Mouse (Mus musculus): ENCODE results near the gene Alox5ap. TPM values are rescaled to one million over a fixed set of nuclear protein-coding genes. Genes with fewer than 3 reads are reported as not detected.

The Alox5ap gene
- 10 to 100 TPM in 1 of 2 experiments, 1 to 10 TPM in 1; 7.3 to 10.5 TPM for total RNA-seq (2021)
- long read RNA-seq, experiment 1, partial matches to known transcripts, result 0 of 4 reads
- long read RNA-seq, experiment 1, other reads (novel, unspliced or antisense), result 0 of 4 reads
- long read RNA-seq, experiment 2, transcript Alox5ap-201 (5 exons, 1,251 nt), result major isoform, 6 of 7 reads
- long read RNA-seq, experiment 2, partial matches to known transcripts, result 0 of 7 reads
- long read RNA-seq, experiment 2, other reads (novel, unspliced or antisense), result 1 of 7 reads

DNA sequence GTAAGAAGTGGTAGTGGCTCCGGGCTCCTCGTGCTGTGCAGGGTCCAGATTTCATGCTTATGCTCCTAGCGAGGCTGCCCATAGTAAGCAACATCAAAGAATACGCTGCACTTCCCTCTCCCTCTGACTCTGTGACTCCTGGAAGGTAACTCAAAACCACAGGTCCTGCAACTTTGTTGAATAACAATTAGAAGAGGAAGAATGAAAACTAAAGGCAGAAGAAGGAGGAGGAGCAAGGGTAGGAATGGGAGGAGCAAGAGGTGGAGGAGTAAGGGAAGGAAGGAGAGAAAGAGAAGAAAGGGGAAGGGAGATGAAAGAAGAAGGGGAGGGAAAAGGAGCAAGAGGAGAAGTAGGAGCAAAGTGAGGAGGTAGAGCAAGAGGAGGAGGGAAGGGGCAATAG is at the start of gene Alox5ap:
Alox5ap (plus strand) TSS at position 363 of the 400 bp plus-strand sequence.
- DNase-seq, result no peak

DNA sequence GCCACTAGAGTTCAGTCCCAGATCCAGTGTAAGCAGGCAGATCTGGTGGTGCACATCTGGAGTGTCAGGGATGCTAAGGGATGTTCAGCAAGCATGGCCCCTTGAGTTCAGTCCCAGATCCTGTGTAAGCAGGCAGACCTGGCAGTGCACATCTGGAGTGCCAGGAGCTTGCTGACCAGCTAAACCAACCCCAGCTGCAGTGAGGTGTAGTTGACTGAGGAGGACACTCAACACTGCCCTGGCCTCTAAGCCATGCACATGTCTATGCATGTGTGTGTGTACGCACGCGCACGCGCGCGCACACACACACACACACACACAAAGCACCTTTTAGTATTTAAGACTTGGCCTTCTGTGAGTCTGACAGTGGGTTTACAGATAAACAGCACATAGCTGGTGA is 49.0 kb upstream of the Alox5ap start:
- peak; percentile 1 for DNase-seq

DNA sequence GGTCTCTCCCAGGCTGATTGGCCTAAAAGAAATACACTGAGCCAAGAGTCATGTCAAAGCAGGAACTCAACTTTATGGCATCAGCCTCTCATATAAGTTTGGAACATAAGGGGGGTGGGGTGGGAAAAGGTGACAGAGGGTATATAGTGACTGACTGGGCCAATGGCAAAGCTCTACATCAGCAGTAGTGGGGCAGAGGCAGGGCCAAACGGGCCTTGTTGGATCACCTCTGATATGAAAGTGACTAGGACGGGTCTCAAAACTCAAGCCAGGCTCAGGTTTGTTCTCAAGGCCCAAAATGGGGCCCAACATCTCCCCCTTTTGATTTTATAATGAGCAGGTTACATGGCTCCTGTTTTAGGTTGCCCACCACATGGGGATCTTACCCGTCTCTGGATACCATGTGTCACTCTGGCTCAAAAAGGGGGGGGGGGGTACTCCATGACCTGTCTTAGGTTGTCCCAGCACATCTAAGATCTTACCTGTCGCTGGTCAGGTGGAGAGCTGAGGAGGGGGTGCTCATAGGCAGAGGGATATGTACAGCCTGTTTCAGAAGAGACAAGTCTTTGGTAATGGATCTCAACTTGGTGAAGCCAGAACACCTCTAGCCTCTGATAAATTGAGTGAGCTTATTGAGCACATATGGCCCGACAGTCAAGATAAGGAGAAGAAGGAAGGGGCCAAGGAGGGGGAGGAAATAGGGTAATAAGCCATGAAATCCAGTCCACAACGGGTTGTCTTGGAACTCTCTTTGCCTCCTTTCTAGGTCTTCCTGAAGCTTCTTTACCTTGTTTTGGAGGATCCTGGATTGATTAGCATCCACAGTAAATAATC is 46.8 kb upstream of the Alox5ap start:
- no peak for DNase-seq

GRCm38 (mm10) chr5:149219493-149219892 is 45.1 kb upstream of the Alox5ap start:
- no peak for DNase-seq

GRCm38 (mm10) chr5:149221355-149221754 is 43.2 kb upstream of the Alox5ap start:
- DNase-seq, result no peak

GRCm38 (mm10) chr5:149224666-149225065 is 39.9 kb upstream of the Alox5ap start:
- DNase-seq, result no peak

GRCm38 (mm10) chr5:149228700-149229618 is 35.6 kb upstream of the Alox5ap start:
- peak; percentile 99 for DNase-seq

DNA sequence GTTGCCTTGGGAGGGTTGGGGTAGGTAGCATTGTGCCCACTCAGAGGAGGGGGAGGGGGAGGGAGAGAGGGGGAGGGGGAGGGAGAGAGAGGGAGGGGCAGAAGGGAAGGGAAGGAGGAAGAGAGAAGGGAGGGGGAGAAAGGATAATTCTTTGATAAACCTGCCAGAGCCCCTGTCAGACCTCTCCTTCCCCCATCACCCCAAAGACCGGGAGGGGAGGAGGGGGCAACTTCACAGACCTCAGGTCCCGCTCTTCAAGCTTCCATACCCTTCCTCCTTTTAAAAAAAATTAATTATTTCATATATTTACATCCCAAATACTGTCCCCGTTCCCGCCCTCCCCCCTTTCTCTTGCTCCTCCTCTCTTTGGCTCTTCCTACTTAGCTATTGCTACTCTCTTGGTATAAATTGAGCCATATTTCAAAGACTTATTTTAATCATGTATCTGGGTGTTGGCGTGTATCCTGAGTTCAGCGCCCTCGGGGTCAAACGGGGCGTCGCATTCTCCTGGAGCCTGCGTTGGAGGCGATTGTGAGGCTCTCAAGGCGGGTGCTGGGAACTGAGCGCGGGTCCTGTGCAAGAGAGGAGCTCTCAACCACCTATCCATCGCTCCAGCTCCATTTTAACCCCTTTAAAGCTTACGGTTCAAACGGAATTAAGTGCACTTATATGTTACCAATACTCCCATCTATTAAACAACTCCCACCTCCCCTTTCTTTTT is 34.8 kb upstream of the Alox5ap start:
- no peak for DNase-seq

GRCm38 (mm10) chr5:149235002-149235401 is 29.6 kb upstream of the Alox5ap start:
- DNase-seq, result no peak

GRCm38 (mm10) chr5:149237221-149237950 is 27.2 kb upstream of the Alox5ap start:
- DNase-seq, result no peak

GRCm38 (mm10) chr5:149242467-149242866 is 22.1 kb upstream of the Alox5ap start:
- no peak for DNase-seq

- DNase-seq, result no peak
These were observed 21.5 kb upstream of the Alox5ap start for GRCm38 (mm10) chr5:149243053-149243452.

DNA sequence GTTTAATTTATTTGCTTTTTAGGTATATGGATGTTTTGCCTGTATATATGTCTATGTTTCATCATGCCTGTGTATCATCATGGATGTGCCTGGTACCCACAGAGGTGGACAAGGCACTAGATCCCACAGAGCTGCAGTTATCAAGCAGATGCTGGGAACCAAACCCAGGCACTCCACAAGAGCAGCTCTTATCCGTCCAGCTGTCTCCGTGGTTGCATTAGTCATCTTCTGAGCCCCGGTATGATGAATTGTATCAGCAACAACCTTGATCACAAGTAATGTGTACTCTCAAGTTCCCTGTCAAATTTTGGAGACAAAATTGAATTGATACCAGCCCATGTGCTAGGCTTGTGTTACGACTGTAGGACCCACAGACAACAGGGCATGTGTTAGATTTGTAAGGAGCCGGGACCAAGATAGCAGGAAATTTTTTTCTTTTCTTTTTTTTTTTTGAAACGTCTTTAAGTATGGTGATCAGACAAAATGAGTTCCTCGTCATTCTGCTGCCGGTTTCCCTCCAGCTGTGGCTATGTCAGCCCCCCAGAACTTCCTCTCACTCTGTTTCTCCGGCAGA is 19.1 kb upstream of the Alox5ap start:
- DNase-seq, result no peak

DNA sequence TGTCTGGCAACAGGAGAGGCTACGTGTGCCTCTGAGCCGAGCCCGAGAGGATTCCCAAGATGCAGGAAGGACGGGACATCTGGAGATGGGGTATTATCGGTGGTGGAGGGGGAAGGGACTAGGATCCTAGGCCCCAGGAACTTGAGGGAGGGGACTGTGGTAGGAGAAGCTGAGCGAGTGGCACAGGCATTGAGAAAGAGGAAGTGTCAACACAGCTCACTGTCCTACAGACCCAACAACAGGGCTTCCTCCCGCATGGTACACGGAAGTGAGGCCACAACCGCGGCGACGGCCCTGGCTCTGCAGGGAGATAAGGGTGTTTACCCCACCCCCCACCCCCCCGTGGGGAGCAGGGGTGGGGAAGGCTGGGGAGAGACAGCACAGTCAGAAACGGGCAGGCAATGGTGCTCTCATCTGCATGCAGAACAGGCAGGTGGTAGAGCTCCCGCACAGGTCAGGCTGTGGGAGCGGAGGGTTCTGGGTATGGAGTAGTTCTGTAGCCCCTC is 18.5 kb upstream of the Alox5ap start:
- DNase-seq, result peak; percentile 22

DNA sequence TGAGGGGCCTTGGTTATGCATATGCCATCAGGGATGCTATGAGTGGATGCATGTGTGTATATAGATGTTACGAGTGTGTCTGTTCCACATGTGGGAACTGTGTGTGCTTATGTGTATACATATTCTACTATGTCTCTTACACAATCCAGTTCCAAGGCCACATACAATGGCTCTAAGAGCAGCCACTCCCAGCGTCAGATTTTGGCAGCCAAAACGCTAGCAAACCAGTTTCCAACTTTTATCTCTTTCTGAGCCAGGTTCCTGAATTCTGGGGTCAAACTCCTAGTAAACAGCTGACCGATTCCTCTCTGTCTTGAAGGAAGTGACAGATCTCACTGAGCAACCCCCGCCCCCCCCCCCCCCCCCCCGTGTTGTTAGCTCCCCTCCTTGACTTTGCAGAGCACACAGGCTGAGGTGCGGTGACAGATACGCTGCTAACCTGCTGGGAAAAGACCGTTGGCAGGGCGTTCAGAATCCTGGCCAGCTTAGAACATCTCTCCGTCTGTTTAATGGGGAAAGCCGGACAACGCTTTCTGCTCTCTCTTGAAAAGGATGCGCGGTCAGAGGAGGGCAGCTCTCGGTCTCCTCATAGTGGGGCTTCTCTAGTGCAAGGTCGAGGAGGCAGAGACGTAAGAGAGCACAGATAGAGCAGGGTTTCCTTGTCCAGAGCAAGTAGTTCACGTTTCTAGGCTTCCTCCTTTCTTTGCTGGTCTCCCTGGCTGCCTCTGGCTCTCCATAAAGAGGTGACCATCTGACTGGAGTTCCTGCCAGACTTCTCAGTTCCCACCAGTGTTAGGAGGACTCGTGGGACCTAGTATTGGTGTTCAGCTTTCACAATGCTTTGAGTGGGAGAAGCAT is 17.3 kb upstream of the Alox5ap start:
- no peak for DNase-seq

GRCm38 (mm10) chr5:149252303-149252702 is 12.3 kb upstream of the Alox5ap start:
- no peak for DNase-seq

GRCm38 (mm10) chr5:149253491-149253890 is 11.1 kb upstream of the Alox5ap start:
- no peak for DNase-seq

GRCm38 (mm10) chr5:149255522-149255921 is 9.0 kb upstream of the Alox5ap start:
- no peak for DNase-seq

GRCm38 (mm10) chr5:149257518-149258281 is 6.9 kb upstream of the Alox5ap start:
- no peak for DNase-seq
